Mouse (Mus musculus) liver, adult 2 months (tissue): Measurements from ENCODE around the gene Polr2a. TPM values are rescaled to one million over a fixed set of nuclear protein-coding genes. Genes with fewer than 3 reads are reported as not detected.

Experiments
- DNase-seq: peaks from one replicate; pipeline ENCODE4 v3.0.0-alpha.2; 2011; ENCODE audit warnings: low read depth, low spot score; ENCODE audit errors: extremely low read depth
- H3K27ac ChIP-seq: fragments of 200-500 bp; replicated peaks from 2 replicates; pipeline ENCODE4 v1.5.1; 2012; ENCODE audit warnings: low read depth, mild to moderate bottlenecking, control low read depth, inconsistent platforms, low read length; ENCODE audit not compliant: insufficient read depth
- H3K27me3 ChIP-seq: fragments of 200-500 bp; 2 replicates; pipeline ENCODE4 v1.6.1; 2012; ENCODE audit warnings: mild to moderate bottlenecking, moderate library complexity, low read length, inconsistent platforms; ENCODE audit not compliant: control insufficient read depth, insufficient read depth
- H3K36me3 ChIP-seq: fragments of 200-500 bp; 2 replicates; pipeline ENCODE4 v1.6.1; 2012; ENCODE audit warnings: low read length, inconsistent platforms; ENCODE audit not compliant: control insufficient read depth, insufficient read depth
- H3K4me1 ChIP-seq: fragments of 200-500 bp; 2 replicates; pipeline ENCODE4 v1.6.1; 2011; ENCODE audit warnings: low read length; ENCODE audit not compliant: control insufficient read depth, insufficient read depth
- H3K4me3 ChIP-seq: fragments of 200-500 bp; 2 replicates; pipeline ENCODE4 v1.5.1; 2011; ENCODE audit warnings: low read depth, mild to moderate bottlenecking, control low read depth, low read length, moderate library complexity; ENCODE audit not compliant: insufficient read depth
- H3K79me2 ChIP-seq: fragments of 200-500 bp; 2 replicates; pipeline ENCODE4 v1.6.1; 2012; ENCODE audit warnings: inconsistent platforms, mild to moderate bottlenecking, low read length, moderate library complexity; ENCODE audit not compliant: control insufficient read depth, insufficient read depth
- H3K9ac ChIP-seq: fragments of 200-500 bp; 2 replicates; pipeline ENCODE4 v1.6.1; 2012; ENCODE audit warnings: low read depth, mild to moderate bottlenecking, control low read depth, inconsistent platforms, low read length
- CTCF ChIP-seq: fragments of 200-500 bp; IDR thresholded peaks from 2 replicates; pipeline ENCODE4 v1.5.1; 2011; ENCODE audit warnings: low read depth, low read length, control low read depth
- POLR2A ChIP-seq: fragments of 200-500 bp; IDR thresholded peaks from 2 replicates; pipeline ENCODE4 v1.6.1; 2011; ENCODE audit warnings: low read length, control low read depth; ENCODE audit not compliant: insufficient read depth; ENCODE audit errors: extremely low read depth
- WGBS: fragments of 180-500 bp; shearing (Covaris S2); methylation state at CpG from one replicate; pipeline ENCODE4 v1.1.7; 2018; 5-methylcytosine and 5-hydroxymethylcytosine counted together
- polyA plus RNA-seq: library from polyadenylated mRNA; depleted of rRNA; stranded (reverse); fragments of >200 nt; gene quantifications from 2 replicates; pipeline ENCODE4 v1.2.3, GENCODE M21; 2012
- total RNA-seq: library from RNA; depleted of rRNA; stranded (reverse); fragments of >200 nt; gene quantifications from 2 replicates; pipeline ENCODE4 v1.2.3, GENCODE M21; 2014

Polr2a gene
- total and polyA plus RNA-seq, 2 experiments, result 10.0 to 10.6 TPM

- peaks cover 4% of the 10 kb centered on the region for H3K4me1 ChIP-seq
- no peaks in the 10 kb centered on the region for H3K79me2 ChIP-seq
- no peak for TF ChIP-seq POLR2A
- TF ChIP-seq CTCF, result no peak
- H3K9ac ChIP-seq, result no peak overlapping the region
- DNase-seq, result no peak
- no peak overlapping the region for H3K4me3 ChIP-seq
- peaks cover 9% of the 10 kb centered on the region for H3K27me3 ChIP-seq
- no peaks in the 10 kb centered on the region for H3K36me3 ChIP-seq
- H3K27ac ChIP-seq, result no peak overlapping the region
- WGBS, result 14% methylated on average over 11 of the region's 11 CpGs
Measured at GRCm38 (mm10) chr11:69800138-69800391, 41.6 kb upstream of the Polr2a start.

GRCm38 (mm10) chr11:69799394-69800137 lies 41.1 kb upstream of the Polr2a start:
- Histone ChIP-seq H3K9ac (no peak overlapping the region), H3K79me2 (no peaks in the 10 kb centered on the region), H3K27ac (no peak overlapping the region), H3K4me3 (no peak overlapping the region), H3K36me3 (no peaks in the 10 kb centered on the region), H3K4me1 (peaks cover 8% of the 10 kb centered on the region), H3K27me3 (peaks cover 9% of the 10 kb centered on the region)
- no peak for TF ChIP-seq POLR2A
- TF ChIP-seq CTCF, result no peak
- WGBS, result 68% methylated on average over 12 of the region's 12 CpGs
- no peak for DNase-seq

GRCm38 (mm10) chr11:69797924-69798323 lies 39.5 kb upstream of the Polr2a start:
- WGBS, result 88% methylated on average over 7 of the region's 7 CpGs
- Histone ChIP-seq H3K4me3 (no peak overlapping the region), H3K27me3 (peaks cover 9% of the 10 kb centered on the region)

GRCm38 (mm10) chr11:69795983-69796435 lies 37.6 kb upstream of the Polr2a start:
- H3K9ac ChIP-seq, result no peak overlapping the region
- TF ChIP-seq POLR2A, result no peak
- no peak overlapping the region; the same call in 1 of the 2 replicates for H3K4me3 ChIP-seq
- no peak for DNase-seq
- no peaks in the 10 kb centered on the region for H3K79me2 ChIP-seq
- H3K27me3 ChIP-seq, result no peaks in the 10 kb centered on the region
- H3K27ac ChIP-seq, result no peak overlapping the region
- WGBS, result 10% methylated on average over 13 of the region's 13 CpGs
- no peaks in the 10 kb centered on the region for H3K36me3 ChIP-seq
- H3K4me1 ChIP-seq, result 0 out of 2 replicates have a peak, but pooled peaks cover 3% of the 10 kb centered on the region

More at GRCm38 (mm10) chr11:69797924-69798323, 39.5 kb upstream of the Polr2a start:
- TF ChIP-seq CTCF (no peak), POLR2A (no peak)
- no peak for DNase-seq
- Histone ChIP-seq H3K4me1 (peaks cover 3% of the 10 kb centered on the region; the same call in 1 of the 2 replicates), H3K9ac (no peak overlapping the region), H3K36me3 (no peaks in the 10 kb centered on the region), H3K27ac (no peak overlapping the region), H3K79me2 (no peaks in the 10 kb centered on the region)

- no peaks in the 10 kb centered on the region for H3K36me3 ChIP-seq
- no peaks in the 10 kb centered on the region for H3K79me2 ChIP-seq
- peak; percentile 98 for DNase-seq
- 0 out of 2 replicates have a peak, but pooled peaks cover 3% of the 10 kb centered on the region for H3K4me1 ChIP-seq
- H3K4me3 ChIP-seq, result peak within 1 kb of the TSS; percentile 54
- no peaks in the 10 kb centered on the region for H3K27me3 ChIP-seq
- H3K9ac ChIP-seq, result no peak within 1 kb of the TSS
- H3K27ac ChIP-seq, result no peak within 1 kb of the TSS
- WGBS, result 2% methylated on average over 52 of the region's 52 CpGs
- TF ChIP-seq CTCF (no peak), POLR2A (0 out of 2 replicates have a peak, but pooled peaks have one; percentile 23)
Measured at GRCm38 (mm10) chr11:69795168-69795982, 36.9 kb upstream of the Polr2a start, which contains the start of gene Chrnb1. Gene Chrnb1, minus strand, starts transcription at chr11:69795943.
